In the genomic region with DNA sequence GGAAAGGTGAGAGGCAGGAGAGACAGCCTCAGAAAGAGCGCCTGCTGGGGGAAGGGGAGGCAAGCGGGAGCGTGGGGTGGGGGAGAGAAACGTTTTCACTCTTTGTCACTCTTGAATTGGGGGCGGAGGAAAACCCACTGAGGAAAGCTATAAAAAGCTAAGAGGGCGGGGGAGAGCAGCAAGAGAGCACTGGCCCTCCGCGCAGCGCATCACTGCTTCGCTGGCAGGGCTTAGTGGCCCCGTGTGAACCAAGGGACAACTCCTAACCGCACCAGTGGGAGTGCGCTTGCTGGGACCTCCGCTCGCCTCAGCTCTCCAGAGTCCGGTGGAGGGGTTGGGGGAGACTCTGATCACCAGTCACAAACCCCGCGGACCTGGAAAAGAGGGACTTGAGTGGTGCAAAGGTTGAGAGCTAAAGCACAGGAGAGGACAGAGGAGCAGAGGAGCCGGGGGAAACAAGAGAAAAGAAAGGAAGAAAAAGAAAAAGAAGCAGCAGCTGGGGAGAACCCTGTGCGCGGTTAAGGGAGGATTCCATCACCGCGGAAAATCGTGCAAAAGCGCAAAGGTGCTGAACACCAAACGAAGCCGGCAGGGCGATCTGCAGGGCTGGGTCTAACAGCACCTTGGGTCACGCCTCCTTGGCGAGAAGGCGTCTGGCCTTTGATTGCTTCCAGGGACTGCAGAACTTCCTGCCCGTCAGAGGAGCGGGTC, we compare ENCODE assay signal across 9 mouse cellular contexts. TPM values are rescaled to one million over a fixed set of nuclear protein-coding genes. Genes with fewer than 3 reads are reported as not detected.
A peak's percentile ranks its signal among the peaks of the same experiment; 100 is the strongest.
DNase-seq lines count a peak whose midpoint lies in the region; ATAC-seq and TF ChIP-seq lines count a peak whose summit lies in the region.
"Had no signal": no experiment of that assay in that cellular context is flagged by ENCODE, and none has a peak within 500 bp of the region (broad histone marks: within the 10 kb centered on the region; RNA-seq: fewer than 3 reads in every experiment).

Gene Dkk2, plus strand, starts transcription at position 181 of the 711 bp plus-strand sequence.

- no peaks in the 10 kb centered on the region for H3K9me3 ChIP-seq in heart, embryonic 10.5 days
- H3K9me3 ChIP-seq in heart, embryonic 16.5 days (replicated peaks; ENCODE audit: control insufficient read depth, low read length): no peaks in the 10 kb centered on the region
- no peaks in the 10 kb centered on the region for H3K9me3 ChIP-seq in midbrain, postnatal 0 days (ENCODE audit: low read length)

- no peak for DNase-seq in heart, embryonic 10.5 days (ENCODE audit: low spot score)
- no peak for DNase-seq in heart, postnatal 25 days (ENCODE audit: low spot score)
- peak; percentile 54 to 71 for DNase-seq in kidney, postnatal 4 days
- DNase-seq in midbrain, postnatal 0 days (ENCODE audit: low spot score): no peak
- DNase-seq in cerebellum, adult 8-10 months: no peak
- DNase-seq in spleen, adult 12 weeks (ENCODE audit: low spot score): no peak

- no peak for TF ChIP-seq CTCF in midbrain, postnatal 0 days (IDR thresholded peaks at IDR 0.05)

- H3K4me2 ChIP-seq in heart, embryonic 16.5 days (ENCODE audit: low read depth, low read length): peak within 1 kb of the TSS; percentile 79
- peak within 1 kb of the TSS; percentile 99 for H3K4me2 ChIP-seq in midbrain, postnatal 0 days (ENCODE audit: low read depth, low read length, poor library complexity, severe bottlenecking)

- peak within 1 kb of the TSS; percentile 44 for H3K27ac ChIP-seq in heart, embryonic 10.5 days
- no peak within 1 kb of the TSS for H3K27ac ChIP-seq in brown adipose tissue, adult 24 weeks (replicated peaks; ENCODE audit: low read depth, low read length)
- no peak within 1 kb of the TSS for H3K27ac ChIP-seq in heart, embryonic 16.5 days (ENCODE audit: low read length)
- no peak within 1 kb of the TSS for H3K27ac ChIP-seq in midbrain, postnatal 0 days (ENCODE audit: low read depth, low read length)

- H3K4me1 ChIP-seq in heart, embryonic 10.5 days: peaks cover 33% of the 10 kb centered on the region
- H3K4me1 ChIP-seq in brown adipose tissue, adult 24 weeks (ENCODE audit: control insufficient read depth, insufficient read depth, insufficient read length, low read length): no peaks in the 10 kb centered on the region
- peaks cover 14% of the 10 kb centered on the region for H3K4me1 ChIP-seq in heart, embryonic 16.5 days (ENCODE audit: control insufficient read depth, insufficient read depth, low read length)
- peaks cover 6% of the 10 kb centered on the region; the same call in 1 of the 2 replicates for H3K4me1 ChIP-seq in midbrain, postnatal 0 days (ENCODE audit: insufficient read depth, low read length)

- no peak for ATAC-seq in heart, embryonic 16.5 days (replicated peaks; ENCODE audit: extremely low read depth, insufficient read depth, low FRiP score)
- 0 out of 2 replicates have a peak, but pooled peaks have one; percentile 36 for ATAC-seq in midbrain, postnatal 0 days (ENCODE audit: low FRiP score)
- ATAC-seq: Patski had no signal

- H3K27me3 ChIP-seq in heart, embryonic 10.5 days (ENCODE audit: insufficient read depth, poor library complexity, severe bottlenecking): peaks cover 28% of the 10 kb centered on the region
- H3K27me3 ChIP-seq in heart, embryonic 16.5 days (ENCODE audit: control insufficient read depth, insufficient read depth, low read length): peaks cover 22% of the 10 kb centered on the region
- peaks cover 18% of the 10 kb centered on the region for H3K27me3 ChIP-seq in midbrain, postnatal 0 days (ENCODE audit: insufficient read depth, low read length)

- peak within 1 kb of the TSS; percentile 42 for H3K9ac ChIP-seq in heart, embryonic 16.5 days (ENCODE audit: low read length)
- 0 out of 2 replicates have a peak within 1 kb of the TSS, but pooled peaks have one; percentile 29 for H3K9ac ChIP-seq in midbrain, postnatal 0 days (replicated peaks; ENCODE audit: low read length, poor library complexity, severe bottlenecking)

- intact Hi-C loops in heart, postnatal 25 days (cut with DNase I): loop anchor here (10.0 kb wide), 1 partner anchor 110 kb away; no protein-coding TSS in a partner anchor

- peak within 1 kb of the TSS; percentile 64 for H3K4me3 ChIP-seq in heart, embryonic 10.5 days
- peak within 1 kb of the TSS; percentile 36 for H3K4me3 ChIP-seq in brown adipose tissue, adult 24 weeks (ENCODE audit: insufficient read depth, low read depth, low read length)
- H3K4me3 ChIP-seq in heart, embryonic 16.5 days (ENCODE audit: low read length): peak within 1 kb of the TSS; percentile 49
- H3K4me3 ChIP-seq in midbrain, postnatal 0 days (ENCODE audit: low read depth, low read length): peak within 1 kb of the TSS; percentile 49

- under 1% methylated on average over 33 of the region's 33 CpGs for WGBS in heart, embryonic 10.5 days
- WGBS in heart, embryonic 16.5 days: under 1% methylated on average over 33 of the region's 33 CpGs
- WGBS in midbrain, postnatal 0 days: under 1% methylated on average over 33 of the region's 33 CpGs

- no peaks in the 10 kb centered on the region for H3K36me3 ChIP-seq in heart, embryonic 10.5 days
- no peaks in the 10 kb centered on the region for H3K36me3 ChIP-seq in heart, embryonic 16.5 days (ENCODE audit: control insufficient read depth, insufficient read depth)
- H3K36me3 ChIP-seq in midbrain, postnatal 0 days (ENCODE audit: insufficient read depth, low read length): no peaks in the 10 kb centered on the region

RNA-seq across cellular contexts. Expression of gene Dkk2, which starts in this region (rescaled TPM):
- polyA plus RNA-seq in heart, embryonic 10.5 days (2016; fragmentation: Nextera tagmentation; extraction: Ambion mirVana): 3.0 and 7.7 TPM in 2 replicates
- total RNA-seq in heart, postnatal 25 days (2021): under 1 TPM in 1 of 2 experiments, not detected in 1; 0.16 TPM
- 0.50 and 0.83 TPM in 2 replicates for polyA plus RNA-seq in brown adipose tissue, adult 24 weeks (2012; ENCODE audit: insufficient read depth, insufficient read length, missing spikeins)
- polyA plus RNA-seq in heart, embryonic 16.5 days (2015; fragmentation: Nextera tagmentation; extraction: Ambion mirVana): 1.8 TPM in 2 replicates
- 1.2 and 1.3 TPM in 2 replicates for total RNA-seq in midbrain, postnatal 0 days (2014; rRNA removed)
- 1.3 and 1.5 TPM in 2 replicates for polyA plus RNA-seq in midbrain, postnatal 0 days (2015; fragmentation: Nextera tagmentation; extraction: Ambion mirVana)

Comparison
In these comparisons a context has a peak if more than half of its experiments do, and no peak if none do; other contexts are left out.
1. DNase-seq: peak in kidney, postnatal 4 days (2 of 2); none in heart, embryonic 10.5 days (single experiment), heart, postnatal 25 days (single experiment), midbrain, postnatal 0 days (single experiment), cerebellum, adult 8-10 months (single experiment) and spleen, adult 12 weeks (single experiment).
2. Peak in every context shown above with its lines, with median percentiles within 50 percentile points of each other: H3K4me3 ChIP-seq.